Mouse (Mus musculus) bone marrow macrophage, adult 2 months (primary cell): ENCODE data around the gene Best3.

Source experiments
- CTCF ChIP-seq: IDR thresholded peaks from 2 replicates; pipeline ENCODE4 v1.5.1; 2012; ENCODE audit warnings: low read depth, mild to moderate bottlenecking, low read length, moderate library complexity
- POLR2A ChIP-seq: IDR thresholded peaks from 2 replicates; pipeline ENCODE4 v1.6.1; 2012; ENCODE audit warnings: mild to moderate bottlenecking, low read depth, low read length, borderline replicate concordance

GRCm38 (mm10) chr10:117069109-117069508, 83.0 kb downstream of the Best3 start:
- no peak for TF ChIP-seq POLR2A
- no peak for TF ChIP-seq CTCF
